Mouse (Mus musculus): ENCODE measurements around the gene Pecam1.
A peak's percentile ranks its signal among the peaks of the same experiment; 100 is the strongest.
"Not testable (repeated sequence)": the region's sequence is repeated elsewhere in the genome, so short reads cannot be mapped to it uniquely, and the experiment has no call there.

Pecam1 gene

DNA sequence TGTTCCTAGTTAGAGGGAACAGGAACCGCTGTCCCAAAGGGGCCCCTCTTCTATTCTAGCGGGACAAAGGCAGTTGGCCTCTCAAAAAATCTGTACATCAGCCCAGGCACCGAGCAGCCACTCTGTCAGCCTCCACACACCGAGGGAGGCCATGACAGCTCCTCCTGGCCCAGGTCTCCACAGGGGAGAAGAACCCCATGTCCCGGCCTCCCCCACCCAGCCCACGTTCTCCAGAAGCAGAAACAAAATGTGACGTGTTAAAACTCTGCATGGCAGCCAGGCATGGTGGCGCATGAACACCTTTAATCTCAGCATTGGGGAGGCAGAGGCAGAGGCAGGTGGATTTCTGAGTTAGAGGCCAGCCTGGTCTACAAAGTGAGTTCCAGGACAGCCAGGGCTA, 85.7 kb downstream of the Pecam1 start:
- no peak for DNase-seq

GRCm38 (mm10) chr11:106663838-106664237, 86.6 kb downstream of the Pecam1 start:
- DNase-seq = no peak

DNA sequence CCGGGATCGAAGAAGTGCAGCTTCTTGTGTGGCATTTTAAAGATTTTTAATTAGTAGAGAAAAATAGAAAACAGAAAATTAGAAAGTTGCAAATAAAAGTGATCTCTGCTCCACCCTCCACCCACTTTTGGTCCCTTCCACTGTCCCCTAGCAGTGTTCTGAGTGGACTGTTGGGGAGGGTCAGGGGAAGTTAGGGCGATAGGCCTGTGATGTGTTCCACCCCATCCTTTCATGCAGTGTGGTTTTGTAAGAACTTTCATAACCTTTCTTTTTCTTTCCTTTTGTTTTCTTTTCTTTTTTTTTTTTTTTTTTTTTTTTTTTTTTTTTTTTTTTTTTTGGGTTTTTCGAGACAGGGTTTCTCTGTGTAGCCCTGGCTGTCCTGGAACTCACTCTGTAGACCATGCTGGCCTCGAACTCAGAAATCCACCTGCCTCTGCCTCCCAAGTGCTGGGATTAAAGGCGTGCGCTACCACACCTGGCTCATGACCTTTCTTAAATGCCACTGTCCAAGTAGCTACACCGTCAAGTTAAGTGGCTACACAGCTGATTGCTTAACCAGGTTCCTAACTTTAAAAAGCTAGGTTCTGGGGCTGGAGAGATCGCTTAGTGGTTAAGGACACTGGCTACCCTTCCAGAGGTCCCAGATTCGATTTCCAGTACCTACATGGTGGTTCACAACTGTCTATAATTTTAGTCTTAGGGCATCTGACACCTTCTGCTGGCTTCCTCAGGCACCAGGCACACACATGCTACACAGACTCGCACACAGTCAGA, 87.6 kb downstream of the Pecam1 start:
- no peak for DNase-seq

- DNase-seq = peak; percentile 48
Observed at GRCm38 (mm10) chr11:106660453-106661081, 89.9 kb downstream of the Pecam1 start.

DNA sequence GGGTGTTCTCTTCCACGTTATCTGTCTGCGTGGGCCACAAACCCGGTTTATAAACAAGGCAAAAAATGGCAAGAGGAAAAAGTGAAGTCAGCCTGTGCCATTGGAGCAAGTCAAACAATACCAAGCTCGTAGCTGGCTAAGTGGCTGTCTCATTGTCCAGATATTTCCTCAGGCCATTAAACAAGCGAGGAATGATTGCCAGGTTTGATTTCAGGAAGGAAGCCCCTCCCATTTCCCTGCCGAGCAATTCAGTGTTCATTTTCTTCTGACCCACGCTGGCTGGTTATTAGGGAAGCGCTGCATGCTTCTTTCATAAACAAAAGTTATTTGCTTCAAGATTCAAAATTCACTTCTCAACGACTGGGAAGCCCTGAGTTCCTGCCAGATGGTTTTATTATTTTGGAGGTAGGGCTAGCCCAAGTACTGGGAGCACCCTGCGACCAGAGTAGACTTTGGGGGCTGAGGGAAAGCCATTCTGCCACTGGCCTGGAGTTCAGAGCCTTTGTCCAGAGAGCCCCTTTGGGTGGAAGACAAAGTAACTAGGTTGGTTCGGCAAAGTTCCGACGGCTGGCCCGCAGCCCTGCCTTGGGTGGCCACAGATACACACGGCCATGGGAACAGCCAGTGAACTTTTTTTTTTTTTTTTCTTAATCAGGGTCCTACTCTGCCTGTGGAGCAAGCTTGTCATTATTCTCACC, 90.7 kb downstream of the Pecam1 start:
- peak; percentile 74 for DNase-seq

GRCm38 (mm10) chr11:106658051-106658880, 92.2 kb downstream of the Pecam1 start:
- DNase-seq = peak; percentile 92

DNA sequence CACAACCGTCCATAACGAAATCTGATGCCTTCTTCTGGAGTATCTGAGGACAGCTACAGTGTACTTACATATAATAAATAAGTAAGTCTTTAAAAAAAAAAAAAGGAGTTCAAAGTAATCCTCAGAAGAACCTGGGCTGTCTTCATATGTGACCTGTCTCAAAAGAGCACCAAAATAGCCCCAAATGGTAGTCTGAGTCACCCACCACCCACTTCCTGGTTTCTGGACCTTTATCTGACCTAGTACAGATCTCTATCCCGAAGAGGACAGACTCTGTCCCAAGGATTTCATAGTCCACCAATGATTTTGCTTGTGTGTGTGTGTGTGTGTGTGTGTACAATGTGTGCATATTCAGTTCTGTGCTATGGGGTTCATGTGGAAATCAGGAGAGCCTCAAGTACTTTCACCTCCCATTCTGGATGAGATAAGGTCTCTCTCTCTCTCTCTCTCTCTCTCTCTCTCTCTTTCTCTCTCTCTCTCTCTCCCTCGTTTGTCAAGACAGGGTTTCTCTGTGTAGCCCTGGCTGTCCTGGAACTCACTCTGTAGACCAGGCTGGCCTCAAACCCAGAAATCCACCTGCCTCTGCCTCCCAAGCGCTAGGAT, 93.4 kb downstream of the Pecam1 start:
- DNase-seq = not testable (repeated sequence)

DNA sequence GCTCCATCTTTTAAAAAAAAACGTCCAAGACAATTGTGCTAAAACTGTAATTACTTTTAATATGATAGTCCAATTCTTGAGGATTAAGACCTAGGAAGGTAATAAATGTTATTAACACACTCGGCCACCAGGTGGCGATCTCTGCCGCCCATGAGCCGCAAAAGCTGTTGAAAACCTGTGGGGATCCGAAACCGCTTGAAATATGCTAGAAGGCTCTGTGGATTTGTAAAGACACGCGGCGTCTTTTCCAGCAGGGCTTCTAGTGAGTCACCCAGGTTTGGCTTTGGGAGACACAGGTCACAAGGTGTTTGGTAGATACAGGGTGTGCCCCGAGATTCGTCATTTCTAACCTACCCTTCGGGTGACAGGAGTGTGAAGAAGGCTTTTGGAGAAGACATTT, 102.1 kb downstream of the Pecam1 start:
- DNase-seq = peak; percentile 82

- DNase-seq = no peak
Observed at GRCm38 (mm10) chr11:106642966-106643637, 107.3 kb downstream of the Pecam1 start.

GRCm38 (mm10) chr11:106641580-106641979, 108.8 kb downstream of the Pecam1 start:
- DNase-seq = no peak

- peak; percentile 62 for DNase-seq
Observed at GRCm38 (mm10) chr11:106640059-106640458, 110.4 kb downstream of the Pecam1 start.

DNA sequence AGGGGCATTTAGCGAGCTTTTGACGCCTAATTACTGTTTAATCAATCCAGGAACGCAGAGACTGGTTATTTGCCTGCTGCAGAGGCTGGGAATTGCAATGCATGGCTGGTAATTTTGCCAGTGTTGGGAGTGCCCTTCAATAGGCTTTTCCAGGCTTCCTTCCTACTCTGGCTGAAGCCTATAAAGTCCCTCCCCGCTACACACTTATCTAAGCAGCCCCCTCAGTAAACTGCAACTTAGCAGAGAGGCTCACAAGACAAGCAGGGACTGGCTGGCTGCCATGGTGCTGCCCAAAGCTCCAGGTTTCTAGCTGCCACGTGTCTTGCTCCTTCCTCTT, 111.1 kb downstream of the Pecam1 start:
- no peak for DNase-seq

DNA sequence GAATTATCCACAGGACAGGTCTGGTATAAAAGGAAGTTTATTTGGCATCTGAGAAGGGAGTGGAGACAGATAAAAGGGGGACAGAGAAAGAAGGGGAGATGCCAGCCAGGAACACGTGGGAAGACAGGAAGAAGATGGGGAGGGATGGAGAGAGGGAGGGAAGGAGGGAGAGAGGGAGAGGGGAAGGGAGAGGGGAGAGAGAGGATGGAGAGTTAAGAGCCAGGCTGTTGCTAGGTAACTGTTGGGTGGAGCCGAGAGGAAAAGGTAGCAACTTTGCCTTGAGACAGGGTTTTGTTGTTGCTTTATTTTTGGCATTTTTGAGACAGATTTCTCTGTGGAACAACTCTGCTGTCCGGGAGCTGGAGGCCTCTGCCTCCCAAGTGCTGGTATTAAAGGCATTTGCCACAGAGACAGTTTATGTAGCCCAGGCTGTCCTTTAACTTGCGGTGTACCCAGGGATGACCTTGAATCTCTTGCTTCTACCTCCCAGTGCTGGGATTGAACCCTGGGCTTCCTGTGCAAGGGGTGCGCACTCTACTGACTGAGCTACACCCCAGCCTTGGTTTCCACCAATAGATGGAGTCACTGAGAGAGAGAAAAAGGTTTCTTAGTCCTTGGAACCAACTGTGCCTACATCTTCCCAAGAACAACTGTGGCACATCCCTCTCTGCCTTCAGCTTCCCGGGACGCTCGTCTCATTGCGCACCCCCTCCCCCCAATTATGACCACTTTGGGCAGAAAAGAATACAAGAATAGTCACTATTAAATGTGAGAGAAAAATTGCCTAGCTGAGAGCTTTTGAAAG, 111.7 kb downstream of the Pecam1 start:
- DNase-seq = no peak

GRCm38 (mm10) chr11:106637754-106638153, 112.7 kb downstream of the Pecam1 start:
- no peak for DNase-seq

- DNase-seq = no peak
Observed at GRCm38 (mm10) chr11:106635946-106636345, 114.5 kb downstream of the Pecam1 start.

- not testable (repeated sequence) for DNase-seq
Observed at GRCm38 (mm10) chr11:106634175-106634574, 116.3 kb downstream of the Pecam1 start.

GRCm38 (mm10) chr11:106633456-106633855, 117.0 kb downstream of the Pecam1 start:
- DNase-seq = no peak

- peak; percentile 80 for DNase-seq
Observed at GRCm38 (mm10) chr11:106627692-106628091, 122.7 kb downstream of the Pecam1 start.

DNA sequence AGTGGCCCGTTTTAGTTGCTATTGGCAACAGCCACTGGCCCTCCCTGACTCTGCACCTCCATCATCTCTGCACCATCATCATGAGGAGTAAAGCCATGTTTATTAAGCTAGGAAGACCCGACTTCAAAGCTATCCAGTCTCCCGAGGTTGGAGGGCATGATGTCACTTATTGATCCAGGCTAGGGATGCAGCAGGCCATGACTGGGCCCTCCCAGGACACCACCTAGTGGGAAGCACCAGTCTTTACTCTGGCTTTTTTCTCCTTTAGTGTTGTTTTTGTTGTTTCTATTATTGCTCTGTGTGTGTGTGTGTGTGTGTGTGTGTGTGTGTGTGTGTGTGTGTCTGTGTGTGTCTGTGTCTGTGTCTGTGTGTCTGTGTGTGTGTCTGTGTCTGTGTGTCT, 124.9 kb downstream of the Pecam1 start:
- no peak for DNase-seq

- no peak for DNase-seq
Observed at GRCm38 (mm10) chr11:106623629-106624028, 126.8 kb downstream of the Pecam1 start.

DNA sequence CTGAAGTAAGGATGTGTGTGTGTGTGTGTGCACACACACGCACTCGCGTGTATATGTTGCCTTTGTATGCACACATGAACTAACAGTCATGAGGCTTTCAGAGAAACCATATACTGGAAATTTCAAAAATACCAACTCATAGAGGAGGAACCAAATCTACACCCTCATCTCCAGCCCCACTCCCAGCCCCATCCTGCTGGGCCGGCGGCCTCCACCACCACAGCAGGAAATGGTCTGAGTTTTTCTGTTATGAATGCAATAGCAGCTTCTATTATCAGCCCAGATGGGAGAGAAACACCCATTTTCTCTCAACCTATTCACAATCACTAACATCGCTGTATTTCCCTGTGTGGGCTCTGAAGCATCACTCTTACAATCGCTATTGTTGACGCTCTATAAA, 128.4 kb downstream of the Pecam1 start:
- DNase-seq = no peak

All from retina, postnatal 1 day (tissue).